ENCODE assay signal across 7 mouse cellular contexts in the genomic region with DNA sequence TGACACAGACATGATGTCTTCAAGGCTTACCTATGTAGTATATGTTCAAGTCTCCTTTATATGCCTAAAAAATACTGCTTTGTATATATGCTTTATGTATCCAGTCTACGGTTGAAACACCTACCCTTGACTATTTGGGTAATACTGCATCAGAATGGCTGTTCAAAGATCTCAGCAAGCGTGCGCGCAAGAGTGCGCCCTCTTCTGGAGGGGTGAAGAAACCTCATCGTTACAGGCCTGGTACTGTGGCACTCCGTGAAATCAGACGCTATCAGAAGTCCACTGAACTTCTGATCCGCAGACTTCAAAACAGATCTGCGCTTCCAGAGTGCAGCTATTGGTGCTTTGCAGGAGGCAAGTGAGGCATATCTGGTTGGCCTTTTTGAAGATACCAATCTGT.
DNase-seq lines count a peak whose midpoint lies in the region; ATAC-seq and TF ChIP-seq lines count a peak whose summit lies in the region.
"Not testable (repeated sequence)": the region's sequence is repeated elsewhere in the genome, so short reads cannot be mapped to it uniquely, and the experiment has no call there.

No protein-coding gene starts in this region.

- H3K36me3 ChIP-seq in E14TG2a.4 (ENCODE audit: insufficient read depth, low read length); kidney, adult 2 months (ENCODE audit: control insufficient read depth, insufficient read depth, low read length); liver, adult 2 months (ENCODE audit: control insufficient read depth, insufficient read depth, low read length); midbrain, embryonic 11.5 days (ENCODE audit: control insufficient read depth, insufficient read depth, low read length); thymus, adult 2 months (ENCODE audit: control insufficient read depth, insufficient read depth, low read length): not testable (repeated sequence)

- not testable (repeated sequence) for H3K79me2 ChIP-seq in liver, adult 2 months (ENCODE audit: control insufficient read depth, insufficient read depth, low read length)

- TF ChIP-seq POLR2A in cortical plate, adult 2 months (IDR thresholded peaks at IDR 0.05; ENCODE audit: extremely low read depth, insufficient read depth, low read length); kidney, adult 2 months (IDR thresholded peaks at IDR 0.05; ENCODE audit: low read depth, low read length); liver, adult 2 months (IDR thresholded peaks at IDR 0.05; ENCODE audit: extremely low read depth, insufficient read depth, low read length); thymus, adult 2 months (IDR thresholded peaks at IDR 0.05; ENCODE audit: control insufficient read depth, extremely low read depth, insufficient read depth, low read length, poor library complexity): not testable (repeated sequence)

- 88% methylated on average over 10 of the region's 10 CpGs for WGBS in kidney, adult 2 months
- 91% methylated on average over 10 of the region's 10 CpGs for WGBS in liver, adult 2 months
- 91% methylated on average over 10 of the region's 10 CpGs for WGBS in midbrain, embryonic 11.5 days
- 94% methylated on average over 10 of the region's 10 CpGs for WGBS in thymus, adult 2 months

- peak; percentile 26 for DNase-seq in T-cell, adult 2 months (ENCODE audit: low spot score)
- DNase-seq in kidney, adult 2 months: peak; percentile 28
- DNase-seq in liver, adult 2 months (ENCODE audit: extremely low read depth, low read depth, low spot score): peak; percentile 16
- DNase-seq in midbrain, embryonic 11.5 days (ENCODE audit: low spot score, missing footprints): peak; percentile 56
- DNase-seq in thymus, adult 2 months: peak; percentile 16

- peak; percentile 16 for TF ChIP-seq CTCF in E14TG2a.4 (conservative IDR thresholded peaks at IDR 0.05; ENCODE audit: low read length)
- TF ChIP-seq CTCF in cortical plate, adult 2 months (IDR thresholded peaks at IDR 0.05; ENCODE audit: extremely low read depth, insufficient read depth, low read length): 0 out of 2 replicates have a peak, but pooled peaks have one; percentile 8
- peak; percentile 39 for TF ChIP-seq CTCF in kidney, adult 2 months (conservative IDR thresholded peaks at IDR 0.05; ENCODE audit: insufficient read depth, insufficient read length, low read depth, low read length)
- TF ChIP-seq CTCF in liver, adult 2 months (IDR thresholded peaks at IDR 0.05; ENCODE audit: low read depth, low read length): peak; percentile 42
- not testable (repeated sequence) for TF ChIP-seq CTCF in thymus, adult 2 months (IDR thresholded peaks at IDR 0.05; ENCODE audit: borderline replicate concordance, control insufficient read depth, extremely low read depth, insufficient read depth, low read length, poor library complexity)

- not testable (repeated sequence) for H3K9ac ChIP-seq in liver, adult 2 months (ENCODE audit: low read depth, low read length); midbrain, embryonic 11.5 days (ENCODE audit: low read length)

- not testable (repeated sequence) for ATAC-seq in midbrain, embryonic 11.5 days (ENCODE audit: low FRiP score)

- not testable (repeated sequence) for H3K4me3 ChIP-seq in E14TG2a.4 (replicated peaks; ENCODE audit: low read length); cortical plate, adult 2 months (ENCODE audit: insufficient read depth, low read length); kidney, adult 2 months (ENCODE audit: insufficient read depth, low read depth, low read length); liver, adult 2 months (ENCODE audit: insufficient read depth, low read depth, low read length); midbrain, embryonic 11.5 days (ENCODE audit: low read depth, low read length); thymus, adult 2 months (ENCODE audit: control insufficient read depth, insufficient read depth, low read length)

- not testable (repeated sequence) for H3K4me1 ChIP-seq in E14TG2a.4 (replicated peaks; ENCODE audit: low read depth, low read length); cortical plate, adult 2 months (ENCODE audit: control insufficient read depth, insufficient read depth, low read length); kidney, adult 2 months (ENCODE audit: control insufficient read depth, insufficient read depth, low read length); liver, adult 2 months (ENCODE audit: control insufficient read depth, insufficient read depth, low read length); midbrain, embryonic 11.5 days (ENCODE audit: control insufficient read depth, insufficient read depth, low read length)
- peaks cover 23% of the 10 kb centered on the region for H3K4me1 ChIP-seq in thymus, adult 2 months (replicated peaks; ENCODE audit: control insufficient read depth, insufficient read depth, low read length)

- peaks cover 14% of the 10 kb centered on the region; the same call in 1 of the 2 replicates for H3K27me3 ChIP-seq in E14TG2a.4 (ENCODE audit: insufficient read depth, low read length)
- H3K27me3 ChIP-seq in kidney, adult 2 months (replicated peaks; ENCODE audit: control insufficient read depth, insufficient read depth, low read length); liver, adult 2 months (ENCODE audit: control insufficient read depth, insufficient read depth, low read length); midbrain, embryonic 11.5 days (ENCODE audit: control insufficient read depth, insufficient read depth, low read length); thymus, adult 2 months (ENCODE audit: control insufficient read depth, insufficient read depth, low read length): not testable (repeated sequence)

- not testable (repeated sequence) for H3K4me2 ChIP-seq in midbrain, embryonic 11.5 days

- H3K9me3 ChIP-seq in E14TG2a.4 (ENCODE audit: low read length); midbrain, embryonic 11.5 days (ENCODE audit: control insufficient read depth, low read length): not testable (repeated sequence)

- not testable (repeated sequence) for H3K27ac ChIP-seq in cortical plate, adult 2 months (ENCODE audit: insufficient read depth, low read length); kidney, adult 2 months (ENCODE audit: insufficient read depth, low read depth, low read length); liver, adult 2 months (replicated peaks; ENCODE audit: insufficient read depth, low read depth, low read length); midbrain, embryonic 11.5 days (ENCODE audit: low read depth, low read length); thymus, adult 2 months (ENCODE audit: control insufficient read depth, insufficient read depth, low read length)
